Mouse (Mus musculus): ENCODE data around the gene Lyz2.
"Not testable (repeated sequence)": the region's sequence is repeated elsewhere in the genome, so short reads cannot be mapped to it uniquely, and the experiment has no call there.

- TF ChIP-seq CTCF (IDR thresholded peaks at IDR 0.05 in 2 of 3, conservative IDR thresholded peaks at IDR 0.05 in 1 of 3; ENCODE audit: control insufficient read depth in 1 of 3, insufficient read depth in 1 of 3, low read depth in 2 of 3, low read length in 3 of 3, poor library complexity in 1 of 3, severe bottlenecking in 1 of 3); CHD1 (IDR thresholded peaks at IDR 0.05; ENCODE audit: low read depth, low read length); EP300 (IDR thresholded peaks at IDR 0.05; ENCODE audit: low read depth in 1 of 2, low read length in 2 of 2); POLR2A (IDR thresholded peaks at IDR 0.05; ENCODE audit: control insufficient read depth in 1 of 2, insufficient read depth in 1 of 2, low read depth in 1 of 2, low read length in 2 of 2, poor library complexity in 1 of 2); ELF1 (IDR thresholded peaks at IDR 0.05; ENCODE audit: low read depth, low read length); TAL1 (IDR thresholded peaks at IDR 0.05; ENCODE audit: low read length): not testable (repeated sequence)
Observed at GRCm38 (mm10) chr10:117285584-117285983, 3.5 kb upstream of the Lyz2 start.
